Mouse (Mus musculus): Measurements from ENCODE around the gene Mta2.

Gene Mta2

DNA sequence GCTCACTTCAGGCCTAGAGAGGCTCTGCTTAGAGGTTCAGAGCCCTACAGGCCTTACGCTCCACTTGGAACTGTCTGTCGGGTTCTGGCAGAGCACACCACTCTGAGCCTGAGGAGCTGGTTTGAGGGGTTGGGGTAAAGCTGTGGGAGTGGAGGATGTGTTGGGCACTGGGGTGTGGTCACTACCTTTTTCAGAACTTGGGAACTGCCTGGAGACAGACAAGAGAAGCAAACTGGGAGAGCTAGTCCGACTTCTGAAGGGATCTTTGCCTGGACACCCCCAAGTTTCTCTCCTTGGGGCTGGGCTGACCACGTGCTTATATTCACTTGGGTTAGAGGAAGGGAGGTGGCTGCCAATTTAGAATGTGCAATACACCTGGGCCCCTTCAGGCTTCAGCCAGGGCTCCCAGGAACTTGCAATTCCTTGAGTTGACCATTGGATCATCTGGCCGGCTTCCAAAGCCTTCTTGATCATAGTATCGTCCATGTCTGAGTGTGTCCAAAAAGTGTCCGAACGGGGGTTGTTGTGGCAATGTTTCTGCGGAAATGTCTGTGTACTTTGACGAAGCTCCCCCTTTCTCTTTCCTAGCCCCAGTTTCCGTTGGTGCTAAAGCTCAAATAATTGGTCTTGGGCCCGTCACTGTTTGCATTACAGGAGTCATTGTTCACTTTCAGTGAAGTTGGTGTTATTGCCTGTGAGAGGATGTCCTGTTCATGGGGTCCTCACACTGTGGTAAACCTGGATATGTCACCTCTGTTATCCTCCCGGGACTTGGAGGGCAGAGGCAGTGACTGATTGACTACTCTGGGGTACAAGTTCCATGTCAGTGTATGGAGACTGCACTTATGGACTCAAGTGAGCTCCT, 50.4 kb downstream of the Mta2 start:
- DNase-seq (ENCODE audit: low read depth, low spot score): no peak

DNA sequence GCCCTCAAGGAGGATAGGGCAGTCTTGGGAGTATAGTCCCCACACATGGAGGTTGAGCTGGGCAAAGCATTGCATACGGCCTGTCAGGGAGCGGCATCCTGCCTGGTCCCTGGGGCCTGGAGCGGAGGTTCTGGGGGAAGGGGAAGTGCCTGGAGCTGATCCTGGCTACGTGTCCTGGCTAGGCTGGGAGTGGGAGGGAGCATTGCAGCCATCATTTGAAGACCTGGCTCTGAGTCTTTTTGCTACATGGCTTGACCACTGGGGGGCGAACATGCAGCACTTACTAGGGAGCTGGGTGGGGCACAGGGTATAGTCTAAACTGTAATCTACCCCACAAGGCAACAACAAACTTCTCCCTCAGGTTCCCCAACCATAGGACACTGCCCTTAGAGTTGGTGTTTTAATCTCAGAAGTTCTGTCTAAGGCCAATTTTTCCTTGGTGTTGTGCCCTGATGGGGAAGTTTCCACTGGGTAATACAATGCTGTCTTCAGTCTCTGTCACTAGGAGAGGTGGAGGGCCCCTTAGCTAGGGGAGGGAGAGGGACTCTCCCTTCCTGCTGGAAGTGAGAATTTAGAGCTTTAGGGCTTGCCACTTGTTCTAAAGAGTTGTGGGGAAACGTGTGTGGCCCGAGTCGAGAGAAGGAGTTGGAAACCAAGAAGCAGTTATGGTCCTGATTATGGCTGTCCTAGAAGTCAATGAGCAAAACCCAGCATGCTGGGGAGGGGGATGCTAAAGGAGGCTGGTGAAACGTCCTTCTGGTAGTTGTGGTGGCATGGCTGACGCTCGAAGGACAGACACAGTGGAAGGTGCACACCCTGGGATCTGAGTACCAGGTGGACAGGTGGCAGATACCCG, 51.3 kb downstream of the Mta2 start:
- DNase-seq (ENCODE audit: low read depth, low spot score): no peak

DNA sequence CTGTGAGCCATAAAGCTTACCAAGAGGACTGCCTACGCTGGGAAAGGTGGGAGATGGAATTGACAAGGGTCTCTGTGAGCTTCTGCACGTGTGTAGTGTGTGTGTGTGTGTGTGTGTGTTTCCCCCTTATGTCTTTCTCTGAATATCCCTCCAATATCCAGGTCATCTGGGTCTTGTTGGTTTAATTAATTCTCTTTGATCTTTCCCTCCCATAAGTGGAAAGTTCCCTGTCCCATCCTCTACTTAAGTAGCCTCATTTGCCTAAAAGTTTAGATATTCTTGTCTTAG, 51.9 kb downstream of the Mta2 start:
- DNase-seq (ENCODE audit: low read depth, low spot score): no peak

DNA sequence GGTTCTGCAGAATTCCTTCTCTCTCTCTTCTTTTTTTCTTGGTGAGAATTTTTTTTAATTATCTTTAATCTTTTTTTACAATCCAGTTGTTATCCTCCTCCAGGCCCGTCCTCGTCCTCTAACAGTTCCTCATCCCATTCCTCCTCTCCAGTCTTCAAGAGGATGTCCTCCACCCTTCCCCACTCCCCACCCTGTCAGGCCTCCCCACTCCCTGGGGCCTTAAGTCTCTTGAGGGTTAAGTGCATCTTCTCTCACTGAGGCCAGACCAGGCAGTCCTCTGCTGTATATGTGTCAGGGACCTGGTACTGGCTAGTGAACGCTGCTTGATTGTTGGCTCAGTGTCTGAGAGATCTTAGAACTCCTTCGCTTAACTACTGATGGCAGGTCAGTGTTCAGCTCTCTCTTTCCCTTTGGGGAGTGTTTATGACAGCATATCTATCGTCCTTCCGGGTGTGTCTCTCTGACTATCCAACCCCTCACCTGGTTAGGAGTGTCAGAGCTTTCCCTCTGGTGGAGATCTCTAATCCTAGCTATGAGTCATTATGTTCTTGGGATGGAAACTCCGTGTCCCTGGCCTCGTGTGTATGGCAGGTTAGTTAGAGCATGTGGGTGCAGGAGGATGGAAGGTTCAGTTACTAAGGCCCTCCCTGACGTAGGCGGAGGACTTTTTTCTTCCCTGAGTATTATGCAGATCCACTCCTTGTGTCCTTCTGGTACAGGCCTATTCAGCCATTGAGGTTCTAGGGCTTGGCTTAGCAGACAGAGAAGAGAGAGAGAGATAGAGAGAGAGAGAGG, 53.3 kb downstream of the Mta2 start:
- no peak for DNase-seq (ENCODE audit: low read depth, low spot score)

DNA sequence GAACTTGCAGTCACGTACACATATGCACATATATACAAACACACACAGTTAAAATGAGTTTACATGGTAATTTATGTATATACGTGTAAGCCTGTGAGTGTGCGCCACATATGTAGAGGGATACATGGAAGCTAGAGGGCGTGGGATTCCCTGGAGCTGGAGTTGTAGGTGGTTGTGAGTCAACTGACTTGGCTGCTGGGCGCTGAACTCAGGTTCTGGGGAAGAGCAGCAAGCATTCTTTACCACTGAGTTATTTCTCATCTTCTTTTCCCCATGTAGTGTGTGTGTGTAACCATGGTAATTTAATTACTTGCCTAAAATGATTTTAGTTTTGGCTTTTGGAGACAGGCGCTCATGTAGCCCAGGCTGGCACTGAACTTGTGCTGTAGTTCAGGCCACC, 54.9 kb downstream of the Mta2 start:
- DNase-seq (ENCODE audit: low read depth, low spot score): no peak

DNA sequence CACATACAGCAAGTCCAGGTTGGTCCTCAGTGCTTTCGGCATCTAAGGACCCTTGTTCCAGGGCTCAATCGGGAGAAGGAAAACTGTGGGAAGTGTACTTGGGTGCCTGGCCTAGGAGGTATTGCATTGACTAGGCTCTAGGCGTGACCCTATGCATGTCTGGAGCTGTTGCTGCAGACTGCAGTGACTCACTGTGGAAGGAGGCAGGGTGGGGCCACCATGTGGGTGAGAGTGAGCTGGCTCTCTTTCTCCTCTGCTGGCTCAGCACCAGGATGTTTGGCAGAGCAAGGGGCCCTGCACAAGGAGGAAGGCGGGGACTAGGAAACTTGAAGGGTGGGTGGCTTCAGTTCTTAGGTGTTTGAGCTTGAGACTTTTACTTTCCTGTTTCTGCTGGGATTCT, 55.9 kb downstream of the Mta2 start:
- DNase-seq (ENCODE audit: low read depth, low spot score): no peak

DNA sequence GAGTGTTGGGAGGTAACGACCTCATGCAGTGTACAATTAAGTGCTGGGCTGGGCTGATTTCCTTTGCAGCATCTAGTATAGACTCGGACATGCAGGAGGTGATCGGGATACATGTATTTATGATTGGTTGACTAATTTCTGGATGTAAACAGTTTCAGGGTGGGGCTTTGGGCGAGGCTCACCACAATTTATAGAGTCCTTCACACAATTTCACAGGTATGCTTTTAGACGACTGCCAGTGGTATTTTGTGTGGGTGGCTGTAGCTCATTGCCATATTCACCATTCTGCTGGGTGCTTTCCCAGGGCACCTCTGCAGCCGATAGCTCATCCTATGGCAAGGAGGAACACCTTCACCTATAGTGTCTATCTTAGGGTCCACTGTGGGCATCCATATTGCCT, 56.9 kb downstream of the Mta2 start:
- no peak for DNase-seq (ENCODE audit: low read depth, low spot score)

DNA sequence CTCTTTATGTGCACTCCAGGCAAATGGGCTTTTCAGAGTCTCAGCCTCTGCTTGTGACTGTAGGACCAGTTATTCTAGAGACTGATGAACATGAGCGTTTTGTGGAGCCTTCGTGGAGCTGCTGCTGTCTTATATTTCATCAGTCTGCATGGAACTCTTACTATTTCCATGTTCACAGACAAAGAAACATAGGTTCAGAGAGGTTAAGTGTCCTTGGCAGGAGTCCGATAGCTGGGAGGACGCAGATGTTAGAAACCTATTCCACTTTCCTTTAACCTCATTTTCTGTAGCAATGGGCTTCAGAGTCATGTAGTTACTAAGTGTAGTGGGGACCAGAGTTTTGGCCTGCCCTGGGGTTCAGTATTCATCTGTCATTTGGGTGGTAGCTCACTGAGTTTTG, 57.5 kb downstream of the Mta2 start:
- DNase-seq (ENCODE audit: low read depth, low spot score): no peak

All from brain, embryonic 18.5 days (tissue).